Mouse (Mus musculus) kidney, postnatal 36 days (tissue): ENCODE data around the gene Auts2.

ENCODE experiments used
- DNase-seq, 2 experiments: peaks; one replicate each; pipeline ENCODE4 v3.0.0; 2021 to 2022; ENCODE audit warnings: mixed read lengths in 2 of 2

Auts2 gene

GRCm38 (mm10) chr5:132498896-132499295, 44.2 kb downstream of the Auts2 start:
- no peak for DNase-seq

- no peak for DNase-seq
These were observed 45.1 kb downstream of the Auts2 start for GRCm38 (mm10) chr5:132498045-132498444.

GRCm38 (mm10) chr5:132492793-132493192, 50.4 kb downstream of the Auts2 start:
- DNase-seq: no peak

- no peak for DNase-seq
These were observed 51.1 kb downstream of the Auts2 start for GRCm38 (mm10) chr5:132492040-132492439.

DNA sequence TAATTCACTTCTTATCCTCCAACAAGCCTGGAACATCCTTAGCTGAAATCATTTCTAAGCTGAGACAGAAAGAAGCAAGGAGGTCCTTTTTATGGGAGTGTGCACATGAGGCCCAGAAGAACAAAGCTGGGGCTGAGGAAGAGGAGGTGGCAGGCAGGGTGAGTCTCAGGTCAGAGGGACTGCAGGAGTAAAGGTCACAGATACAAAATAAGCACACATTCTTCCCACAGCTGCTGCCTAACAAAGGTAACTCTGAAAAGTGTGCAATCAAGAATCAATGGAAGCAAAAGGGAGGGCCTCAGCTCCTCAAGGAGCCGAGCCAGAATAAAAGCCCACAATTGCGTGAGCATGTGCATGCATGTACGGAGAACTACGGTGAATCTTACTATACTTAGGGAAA, 51.6 kb downstream of the Auts2 start:
- DNase-seq: no peak

GRCm38 (mm10) chr5:132490326-132490725, 52.8 kb downstream of the Auts2 start:
- no peak for DNase-seq

GRCm38 (mm10) chr5:132489736-132490313, 53.3 kb downstream of the Auts2 start:
- DNase-seq: no peak

GRCm38 (mm10) chr5:132486831-132487230, 56.3 kb downstream of the Auts2 start:
- peak; percentile 9 to 11 for DNase-seq

GRCm38 (mm10) chr5:132485994-132486393, 57.1 kb downstream of the Auts2 start:
- DNase-seq: no peak

GRCm38 (mm10) chr5:132485448-132485847, 57.7 kb downstream of the Auts2 start:
- no peak for DNase-seq

GRCm38 (mm10) chr5:132481476-132481875, 61.7 kb downstream of the Auts2 start:
- DNase-seq: peak in 1 of 2 experiments; percentile 9

- no peak for DNase-seq
These were observed 62.7 kb downstream of the Auts2 start for GRCm38 (mm10) chr5:132480461-132480860.

DNA sequence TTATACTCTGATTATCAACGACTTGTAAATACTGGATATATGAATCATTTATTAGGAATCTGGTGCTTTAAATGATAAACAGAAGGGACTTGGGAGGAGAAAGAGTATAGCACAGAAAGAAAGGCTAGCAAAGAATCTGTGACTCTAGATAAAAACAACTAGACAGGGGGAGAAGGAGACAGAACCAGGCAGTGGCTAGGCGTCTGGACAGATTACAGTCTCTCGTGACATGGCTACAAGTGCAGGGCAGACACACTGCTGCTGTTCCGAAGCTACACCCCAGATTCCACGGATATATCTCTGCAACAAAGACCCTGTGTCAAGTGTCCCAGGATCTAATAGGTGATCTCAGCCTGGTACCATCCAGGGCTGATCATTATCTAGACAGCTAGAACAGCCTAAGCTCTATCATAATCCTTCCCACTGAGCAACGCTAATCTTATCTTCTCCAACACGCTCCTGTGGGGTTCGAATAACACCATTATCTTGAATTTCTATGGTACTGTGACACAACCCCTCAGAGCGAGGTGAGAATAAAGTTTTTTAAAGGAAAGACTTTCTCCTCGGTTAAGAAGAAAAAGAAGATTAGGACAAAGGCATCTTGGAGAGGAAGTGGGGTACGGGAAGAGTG, 63.8 kb downstream of the Auts2 start:
- no peak for DNase-seq

GRCm38 (mm10) chr5:132477533-132477932, 65.6 kb downstream of the Auts2 start:
- no peak for DNase-seq

- no peak for DNase-seq
These were observed 70.2 kb downstream of the Auts2 start for GRCm38 (mm10) chr5:132472905-132473321.

GRCm38 (mm10) chr5:132472184-132472829, 70.8 kb downstream of the Auts2 start:
- no peak for DNase-seq

DNA sequence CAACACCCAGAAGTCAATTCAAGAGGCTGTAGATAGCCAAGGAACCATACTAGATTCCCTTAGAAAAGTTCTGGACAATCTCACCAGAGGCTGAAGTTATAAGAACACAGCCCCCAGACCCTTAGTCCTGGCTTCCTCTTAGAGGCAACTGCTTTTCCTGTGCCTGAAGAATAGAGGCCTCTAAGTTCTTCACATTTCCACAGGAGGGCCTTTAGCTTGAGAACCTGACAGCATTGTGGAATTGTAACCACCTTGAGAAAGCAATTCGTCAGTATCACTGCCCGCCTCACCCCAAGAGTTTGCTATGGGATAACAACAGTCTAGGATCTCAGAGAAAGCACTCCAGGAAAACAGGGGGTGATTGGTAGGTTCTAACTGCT, 75.8 kb downstream of the Auts2 start:
- DNase-seq: no peak

- no peak for DNase-seq
These were observed 76.4 kb downstream of the Auts2 start for GRCm38 (mm10) chr5:132466427-132467363.

- DNase-seq: no peak
These were observed 80.6 kb downstream of the Auts2 start for GRCm38 (mm10) chr5:132462560-132462959.

DNA sequence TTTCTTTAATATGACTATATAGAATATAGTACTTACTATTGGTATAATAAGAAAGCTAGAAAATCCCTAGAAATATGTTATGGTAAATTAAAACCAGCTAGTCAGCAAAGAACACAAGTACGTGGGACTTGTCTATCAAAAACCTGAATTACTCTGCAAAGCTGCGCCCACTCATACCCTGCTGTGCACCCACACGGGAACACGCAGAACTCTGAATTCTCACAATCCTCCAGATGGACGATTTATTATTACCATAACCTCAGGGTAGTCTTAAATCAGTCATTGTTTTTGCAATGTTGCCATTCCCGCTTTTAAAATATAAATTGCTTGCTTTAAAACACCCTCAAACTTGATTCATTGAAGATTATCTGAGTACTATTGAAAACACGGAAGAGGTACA, 84.6 kb downstream of the Auts2 start:
- no peak for DNase-seq

GRCm38 (mm10) chr5:132452381-132452780, 90.8 kb downstream of the Auts2 start:
- no peak for DNase-seq

GRCm38 (mm10) chr5:132450071-132450470, 93.1 kb downstream of the Auts2 start:
- no peak for DNase-seq

DNA sequence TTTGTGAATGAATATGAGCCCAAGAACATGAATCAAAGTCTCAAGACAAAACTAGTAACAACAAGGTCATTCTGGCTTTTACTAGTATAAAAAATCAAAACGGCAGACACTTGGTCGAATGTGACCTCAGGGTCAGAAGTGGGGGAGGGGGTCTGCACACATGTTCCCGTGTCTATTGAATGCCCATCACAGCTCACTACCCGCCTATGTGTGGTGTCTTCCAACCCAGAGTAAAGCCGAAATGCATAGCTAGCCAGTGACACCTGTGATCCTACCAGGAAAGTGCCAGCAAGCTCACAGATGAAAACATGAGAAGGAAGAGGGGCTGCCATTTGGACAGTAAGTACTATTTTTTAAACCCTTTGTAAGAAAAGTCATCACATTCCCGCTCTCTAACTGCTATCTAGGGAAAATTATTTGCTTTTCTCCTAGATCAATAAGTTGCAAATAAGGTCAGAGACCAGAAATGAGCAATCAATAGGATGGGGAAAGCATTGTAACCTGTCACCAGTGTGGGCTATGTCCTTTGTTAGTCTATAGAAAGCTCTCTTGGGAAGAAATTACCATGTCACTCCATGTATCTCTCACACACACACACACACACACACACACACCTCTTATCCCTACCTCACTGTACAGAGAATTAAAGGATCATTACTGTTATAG, 94.6 kb downstream of the Auts2 start:
- DNase-seq: no peak
